Mouse (Mus musculus) bone marrow, adult 2 months (tissue): Measurements from ENCODE around the gene A230050P20Rik. TPM values are rescaled to one million over a fixed set of nuclear protein-coding genes. Genes with fewer than 3 reads are reported as not detected.

ENCODE experiments used
- H3K27ac ChIP-seq: fragments of 200-500 bp; 2 replicates; pipeline ENCODE4 v1.5.1; 2012; ENCODE audit warnings: low read depth, mild to moderate bottlenecking, control low read depth, inconsistent platforms, low read length; ENCODE audit not compliant: control insufficient read depth, poor library complexity, insufficient read depth
- H3K4me1 ChIP-seq: fragments of 200-500 bp; 2 replicates; pipeline ENCODE4 v1.6.1; 2011; ENCODE audit warnings: low read length; ENCODE audit not compliant: control insufficient read depth, insufficient read depth
- H3K4me3 ChIP-seq: fragments of 200-500 bp; replicated peaks from 2 replicates; pipeline ENCODE3; 2011; ENCODE audit warnings: mild to moderate bottlenecking, low read depth, low read length, control low read depth; ENCODE audit not compliant: control insufficient read depth
- CTCF ChIP-seq: fragments of 200-500 bp; IDR thresholded peaks from 2 replicates; pipeline ENCODE4 v1.5.1; 2011; ENCODE audit warnings: low read length, control low read depth; ENCODE audit not compliant: control insufficient read depth, insufficient read depth
- POLR2A ChIP-seq: fragments of 200-500 bp; IDR thresholded peaks from 2 replicates; pipeline ENCODE4 v1.6.1; 2011; ENCODE audit warnings: low read depth, mild to moderate bottlenecking, control low read depth, low read length, borderline replicate concordance; ENCODE audit not compliant: control insufficient read depth
- WGBS: fragments of 180-500 bp; shearing (Covaris S2); methylation state at CpG from one replicate; pipeline ENCODE4 v1.1.7; 2018; 5-methylcytosine and 5-hydroxymethylcytosine counted together
- polyA plus RNA-seq: library from polyadenylated mRNA; stranded (reverse); fragments of >200 nt; gene quantifications from 2 replicates; pipeline ENCODE4 v1.2.4, GENCODE M21; 2011; ENCODE audit warnings: low replicate concordance; ENCODE audit not compliant: missing spikeins, insufficient read depth, insufficient read length

The A230050P20Rik gene
- polyA plus RNA-seq, 1 experiment, result 28.5 TPM

GRCm38 (mm10) chr9:20837184-20837947 is 31.1 kb upstream of the A230050P20Rik start:
- TF ChIP-seq POLR2A, result no peak
- Histone ChIP-seq H3K27ac (no peak overlapping the region), H3K4me3 (no peak overlapping the region), H3K4me1 (no peaks in the 10 kb centered on the region)
- WGBS, result 78% methylated on average over 9 of the region's 9 CpGs

- WGBS, result 62% methylated on average over 6 of the region's 6 CpGs
- Histone ChIP-seq H3K4me3 (no peak overlapping the region), H3K4me1 (no peaks in the 10 kb centered on the region), H3K27ac (no peak overlapping the region)
- TF ChIP-seq CTCF, result no peak
- no peak for TF ChIP-seq POLR2A
These were observed 29.5 kb upstream of the A230050P20Rik start for GRCm38 (mm10) chr9:20838931-20839330.

- TF ChIP-seq POLR2A (no peak), CTCF (no peak)
- H3K27ac ChIP-seq, result no peak overlapping the region
- no peaks in the 10 kb centered on the region for H3K4me1 ChIP-seq
- no peak overlapping the region for H3K4me3 ChIP-seq
- WGBS, result 19% methylated on average over 4 of the region's 4 CpGs
These were observed 26.2 kb upstream of the A230050P20Rik start for GRCm38 (mm10) chr9:20842211-20842610.

GRCm38 (mm10) chr9:20842670-20843069 is 25.8 kb upstream of the A230050P20Rik start:
- H3K4me3 ChIP-seq, result no peak overlapping the region
- no peak overlapping the region for H3K27ac ChIP-seq
- TF ChIP-seq CTCF (no peak), POLR2A (no peak)
- no peaks in the 10 kb centered on the region for H3K4me1 ChIP-seq
- 28% methylated on average over 2 of the region's 2 CpGs for WGBS

- 80% methylated on average over 2 of the region's 2 CpGs for WGBS
- TF ChIP-seq POLR2A, result no peak
- no peak for TF ChIP-seq CTCF
These were observed 18.3 kb upstream of the A230050P20Rik start for GRCm38 (mm10) chr9:20850179-20850578.

GRCm38 (mm10) chr9:20857131-20857530 is 11.3 kb upstream of the A230050P20Rik start:
- no peak overlapping the region for H3K4me3 ChIP-seq
- 5% methylated on average over 6 of the region's 6 CpGs for WGBS
- H3K27ac ChIP-seq, result no peak overlapping the region
- no peaks in the 10 kb centered on the region for H3K4me1 ChIP-seq
- TF ChIP-seq CTCF (peak; percentile 9; the same call in 1 of the 2 replicates), POLR2A (no peak)

More at GRCm38 (mm10) chr9:20850179-20850578, 18.3 kb upstream of the A230050P20Rik start:
- Histone ChIP-seq H3K4me1 (no peaks in the 10 kb centered on the region), H3K27ac (no peak overlapping the region), H3K4me3 (no peak overlapping the region)

- TF ChIP-seq POLR2A (no peak), CTCF (no peak)
- H3K4me1 ChIP-seq, result no peaks in the 10 kb centered on the region
- no peak overlapping the region for H3K27ac ChIP-seq
- no peak overlapping the region for H3K4me3 ChIP-seq
- 38% methylated on average over 6 of the region's 6 CpGs for WGBS
These were observed 8.5 kb upstream of the A230050P20Rik start for GRCm38 (mm10) chr9:20859926-20860325.

- 8% methylated on average over 4 of the region's 4 CpGs for WGBS
- no peak overlapping the region for H3K27ac ChIP-seq
These were observed 6.6 kb upstream of the A230050P20Rik start for GRCm38 (mm10) chr9:20861821-20862220.

GRCm38 (mm10) chr9:20862225-20862624 is 6.2 kb upstream of the A230050P20Rik start:
- WGBS, result 51% methylated on average over 4 of the region's 4 CpGs
- Histone ChIP-seq H3K27ac (no peak overlapping the region), H3K4me3 (no peak overlapping the region), H3K4me1 (no peaks in the 10 kb centered on the region)
- no peak for TF ChIP-seq POLR2A
- TF ChIP-seq CTCF, result no peak

More at GRCm38 (mm10) chr9:20861821-20862220, 6.6 kb upstream of the A230050P20Rik start:
- H3K4me1 ChIP-seq, result no peaks in the 10 kb centered on the region
- TF ChIP-seq CTCF (peak; percentile 55), POLR2A (no peak)
- no peak overlapping the region for H3K4me3 ChIP-seq
